Mouse (Mus musculus): Measurements from ENCODE around the gene Cltc.

Gene Cltc

DNA sequence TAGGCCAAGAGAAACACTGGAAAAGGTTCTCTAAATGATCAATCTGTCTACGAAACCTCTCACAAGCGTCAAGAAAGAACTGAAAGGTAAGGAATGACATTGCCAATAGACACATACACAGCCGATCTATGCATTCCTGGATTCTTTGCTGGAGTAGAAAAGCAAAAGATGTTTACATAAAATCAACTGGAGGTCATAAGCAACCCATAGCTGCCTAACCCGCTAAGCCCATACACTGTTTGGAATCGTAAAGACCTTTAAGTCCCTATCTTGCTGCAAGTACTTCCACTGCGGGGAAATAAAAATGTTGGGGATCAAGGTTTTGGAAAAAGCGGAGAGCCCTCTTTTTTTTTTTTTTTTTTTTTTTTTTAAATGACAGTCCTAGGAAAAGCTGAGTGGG lies 74.5 kb downstream of the Cltc start:
- DNase-seq (ENCODE audit: low read depth), result no peak

DNA sequence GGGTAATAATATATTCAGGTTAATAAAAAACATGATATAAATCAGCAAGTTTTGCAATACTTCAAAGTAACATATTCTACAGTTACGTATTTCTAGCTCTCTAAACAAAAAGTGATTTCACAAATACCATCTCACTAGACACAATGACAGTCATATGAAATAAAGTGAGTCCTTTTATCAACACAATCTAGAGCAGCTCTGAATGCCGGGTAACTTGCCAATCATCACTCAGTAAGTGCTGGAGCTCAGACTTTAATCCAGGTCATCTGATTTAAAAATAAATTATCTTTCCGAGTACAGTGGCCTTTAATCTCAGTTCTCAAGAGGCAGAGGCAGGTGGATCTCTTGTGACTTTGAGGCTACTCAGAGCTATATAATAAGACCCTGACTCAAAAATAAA lies 75.9 kb downstream of the Cltc start:
- DNase-seq (ENCODE audit: low read depth), result no peak

DNA sequence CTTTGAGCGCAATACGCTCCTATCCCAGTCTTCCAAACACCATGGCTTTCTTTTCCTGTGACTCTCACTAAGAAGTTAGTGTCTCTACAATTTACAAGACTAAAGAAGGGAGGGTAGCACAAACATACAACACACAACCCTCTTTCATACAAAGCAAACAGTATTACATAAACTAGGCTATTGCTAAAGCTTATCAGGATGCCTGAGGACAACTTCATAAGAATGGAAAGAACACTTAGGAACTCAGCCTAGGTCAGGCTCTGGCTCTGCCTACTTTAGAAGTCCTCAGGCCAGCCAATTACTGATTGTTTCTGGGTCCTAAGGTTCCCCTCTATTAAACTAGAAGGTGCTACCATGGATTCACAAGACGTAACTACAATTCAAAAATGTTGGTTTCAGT lies 76.6 kb downstream of the Cltc start:
- no peak for DNase-seq (ENCODE audit: low read depth)

DNA sequence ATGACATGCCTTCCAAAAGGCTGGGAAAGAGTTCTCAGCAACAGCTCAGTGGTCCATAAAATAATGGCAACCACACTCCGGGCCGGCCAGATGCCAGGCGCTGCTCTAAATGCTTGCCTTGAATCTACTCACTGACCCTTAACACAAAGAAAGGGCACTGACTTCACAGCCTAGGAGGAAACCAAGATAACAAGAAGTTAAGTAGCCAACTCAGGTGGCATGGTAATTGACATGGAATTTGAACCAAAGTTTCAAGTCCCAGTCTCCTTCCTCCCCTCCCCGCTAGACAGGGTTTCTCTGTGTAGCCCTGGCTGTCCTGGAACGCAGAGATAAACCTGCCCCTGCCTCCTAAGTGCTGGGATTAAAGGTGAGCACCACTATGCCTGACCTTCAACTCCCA lies 78.4 kb downstream of the Cltc start:
- DNase-seq (ENCODE audit: low read depth), result no peak

DNA sequence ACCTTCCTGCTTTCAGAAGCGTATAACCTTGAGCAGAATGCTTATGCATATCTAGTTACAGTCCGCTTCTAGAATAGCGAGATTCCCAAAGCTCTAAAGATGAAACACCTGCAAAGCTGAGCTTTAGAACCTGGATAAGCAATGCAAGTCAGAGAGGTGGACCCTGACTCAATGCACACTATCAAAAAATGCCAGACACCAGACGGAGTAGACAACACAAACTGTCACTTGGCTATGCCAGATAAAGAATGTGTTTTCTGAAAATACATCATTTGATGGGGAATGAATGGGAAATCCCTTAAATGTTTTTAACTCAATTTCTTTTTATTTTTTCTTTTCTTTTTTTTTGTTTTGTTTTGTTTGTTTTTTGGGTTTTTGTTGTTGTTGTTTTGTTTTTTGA lies 81.8 kb downstream of the Cltc start:
- DNase-seq (ENCODE audit: low read depth), result no peak

DNA sequence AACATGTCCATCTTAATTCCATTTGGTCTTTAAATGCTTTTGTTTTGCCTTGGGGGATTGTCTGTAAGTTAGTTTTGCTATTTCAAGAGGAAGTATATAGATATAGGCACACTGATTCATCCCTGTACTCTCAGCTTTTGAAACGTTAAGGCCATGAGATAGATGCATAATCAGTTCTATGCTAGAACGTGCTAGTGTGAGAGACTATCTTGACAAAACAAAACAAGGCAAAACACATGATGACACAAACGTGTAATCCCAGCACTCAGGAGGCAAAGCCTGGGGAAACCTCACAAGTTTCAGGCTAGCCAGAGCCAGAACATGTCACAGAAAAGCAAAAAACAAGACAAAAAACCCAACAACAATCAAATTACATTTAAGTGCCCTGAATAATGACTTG lies 84.6 kb downstream of the Cltc start:
- no peak for DNase-seq (ENCODE audit: low read depth)

DNA sequence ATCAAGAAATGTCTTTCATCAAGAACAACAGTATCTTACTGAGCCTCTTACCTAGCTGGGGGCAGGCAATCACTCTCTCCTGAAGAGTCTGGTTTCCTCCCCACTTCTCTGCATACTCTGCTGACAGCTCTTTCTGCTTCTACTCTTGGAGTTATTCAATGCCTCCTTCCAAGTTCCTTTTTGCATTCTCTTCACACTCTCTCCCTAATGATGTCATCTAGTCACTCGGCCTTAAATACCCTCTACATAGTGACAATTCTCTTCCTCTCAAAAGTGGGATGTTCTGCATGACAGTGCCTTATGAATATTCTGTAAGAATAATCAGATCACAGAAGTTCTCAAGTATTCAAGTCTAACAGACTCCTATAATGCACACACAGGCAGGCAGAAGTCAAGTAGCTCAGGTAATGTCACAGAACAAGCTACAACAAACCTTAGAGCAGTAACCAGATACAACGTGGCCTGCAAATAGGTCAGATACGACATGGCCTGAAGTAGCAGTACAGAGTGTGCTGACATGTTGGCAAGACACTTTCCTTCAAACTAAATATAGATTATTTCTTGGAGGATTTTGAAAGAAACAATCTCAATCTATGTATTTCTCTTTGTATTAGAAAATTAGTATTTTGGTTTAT lies 86.2 kb downstream of the Cltc start:
- no peak for DNase-seq (ENCODE audit: low read depth)

DNA sequence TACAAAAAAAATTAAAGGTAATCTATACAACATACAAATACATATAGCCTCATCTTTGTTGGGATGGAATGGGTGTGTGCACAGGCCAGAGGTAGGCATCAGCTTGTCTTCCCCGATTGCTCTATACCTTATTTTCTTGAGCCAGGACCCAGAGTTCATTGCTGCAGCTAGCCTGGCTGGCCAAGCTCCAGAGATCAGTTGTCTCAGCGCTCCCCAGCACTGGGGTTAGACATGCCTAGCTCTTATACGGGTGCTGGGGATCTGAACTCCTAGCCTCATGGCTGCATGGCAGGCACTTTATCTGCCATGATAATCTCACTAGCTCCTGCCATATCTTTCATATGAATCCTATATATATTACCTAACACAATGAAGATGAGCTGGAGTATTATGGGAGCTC lies 89.2 kb downstream of the Cltc start:
- no peak for DNase-seq (ENCODE audit: low read depth)

DNA sequence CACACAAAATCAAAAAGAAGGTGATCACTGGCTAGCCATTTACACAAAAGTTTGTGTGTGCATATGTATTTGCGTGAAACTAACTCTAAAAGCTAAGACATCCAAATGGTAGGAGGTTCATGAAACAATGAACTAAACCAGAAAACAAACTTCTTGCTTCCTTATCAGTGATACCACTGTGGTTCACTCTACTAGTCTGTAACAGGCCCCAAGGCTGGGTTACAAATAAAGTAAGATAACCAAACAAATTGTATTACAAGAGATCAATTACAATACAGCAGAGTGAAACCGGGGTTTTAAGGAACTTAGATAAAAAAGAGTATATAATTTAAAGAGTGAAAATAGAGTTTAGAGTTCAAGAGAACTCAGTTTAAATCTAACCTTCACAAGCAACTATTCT lies 89.8 kb downstream of the Cltc start:
- no peak for DNase-seq (ENCODE audit: low read depth)

DNA sequence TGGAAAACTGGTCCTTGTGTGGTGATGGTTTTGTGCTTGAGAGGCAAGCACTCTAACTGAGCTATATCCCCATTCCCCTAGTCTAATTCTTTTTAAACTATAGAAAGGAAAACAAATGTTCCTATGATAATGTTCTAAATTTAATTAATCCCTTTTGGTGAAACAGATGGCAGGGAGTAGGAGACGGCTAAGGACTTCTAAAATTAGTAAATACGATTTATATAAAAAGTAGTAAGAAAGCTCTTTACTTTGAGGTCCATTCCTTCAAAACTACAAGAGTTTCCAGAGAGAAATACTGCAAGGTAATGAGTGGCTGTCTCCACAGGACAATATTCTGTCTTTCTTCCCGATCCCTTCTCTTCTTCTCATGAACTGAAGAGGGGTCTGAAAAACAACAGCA lies 93.0 kb downstream of the Cltc start:
- DNase-seq (ENCODE audit: low read depth), result no peak

DNA sequence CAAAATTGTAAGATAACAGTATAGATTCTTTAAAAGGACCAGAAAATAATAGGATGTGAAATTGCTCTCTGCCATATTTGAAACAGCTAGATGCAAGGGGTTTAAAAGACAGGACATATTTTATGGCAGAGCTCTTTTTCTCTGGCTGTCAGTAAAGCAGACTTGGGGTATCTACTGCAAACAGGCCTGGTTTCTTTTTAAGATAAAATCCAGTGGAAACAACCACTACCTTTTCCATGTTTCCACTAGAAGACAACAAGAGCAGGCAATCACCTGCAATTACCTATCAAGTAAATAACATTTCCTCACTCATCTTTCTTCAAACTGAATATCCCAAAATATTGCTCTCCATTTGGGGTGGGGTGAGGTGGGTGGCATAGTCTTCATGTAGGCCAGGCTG lies 93.4 kb downstream of the Cltc start:
- no peak for DNase-seq (ENCODE audit: low read depth)

DNA sequence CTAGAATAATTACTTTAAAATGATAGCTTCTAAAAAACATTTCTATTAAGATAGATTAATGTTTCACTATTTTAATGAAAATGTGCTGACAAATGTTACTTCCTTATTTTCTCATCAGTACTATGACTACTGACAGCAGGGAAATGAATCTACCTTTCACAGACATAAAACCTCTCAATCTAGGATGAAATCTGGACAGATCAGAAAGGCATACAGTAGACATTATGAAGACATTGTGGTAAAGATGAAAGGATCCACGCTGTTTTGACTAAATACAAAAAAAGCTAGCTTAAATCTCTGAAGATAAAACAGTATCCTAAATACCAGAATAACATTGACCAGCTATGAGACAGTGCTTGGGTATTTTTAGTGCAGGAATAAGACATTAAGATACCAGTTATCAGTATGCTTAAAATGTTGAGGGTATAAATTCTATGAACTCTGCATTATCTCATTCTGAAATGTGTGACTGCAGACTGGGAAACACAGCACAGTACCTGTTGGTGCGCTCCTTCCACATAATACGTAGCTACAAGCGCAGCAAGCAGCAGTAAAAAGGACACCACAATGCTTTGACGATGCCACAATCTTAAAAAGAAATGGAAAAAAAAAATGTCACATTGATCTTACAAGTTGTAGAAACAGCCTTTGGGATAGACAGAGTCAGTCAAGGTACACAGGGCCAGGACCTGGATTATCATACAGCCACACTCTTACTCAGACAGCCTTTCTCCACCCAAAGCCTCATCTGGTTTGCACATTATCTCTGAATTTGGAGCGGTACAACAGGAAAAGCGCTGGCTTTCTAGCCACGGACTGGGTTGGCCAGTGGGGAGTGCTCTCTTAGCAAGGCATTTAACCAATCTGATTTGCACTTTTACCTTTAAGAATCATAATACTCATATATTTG lies 94.1 kb downstream of the Cltc start:
- DNase-seq (ENCODE audit: low read depth), result no peak

DNA sequence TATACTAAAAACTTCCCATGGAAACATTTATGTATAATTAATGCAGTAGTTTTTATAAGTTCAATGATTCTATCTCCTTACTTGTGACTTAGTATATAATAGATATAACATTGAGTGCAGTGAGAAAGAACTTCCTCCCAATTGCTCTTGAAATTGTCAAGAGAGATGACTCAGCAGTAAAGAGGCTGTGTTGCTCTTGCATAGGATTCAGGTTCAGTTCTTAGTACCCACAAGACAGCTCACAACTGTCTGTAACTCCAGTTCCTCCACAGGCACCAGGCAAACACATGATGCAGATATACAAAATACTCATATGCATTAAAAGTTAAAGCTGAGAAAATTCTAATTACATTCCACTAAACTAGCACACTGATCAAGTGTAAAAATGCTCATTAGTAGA lies 99.5 kb downstream of the Cltc start:
- DNase-seq (ENCODE audit: low read depth), result no peak

DNA sequence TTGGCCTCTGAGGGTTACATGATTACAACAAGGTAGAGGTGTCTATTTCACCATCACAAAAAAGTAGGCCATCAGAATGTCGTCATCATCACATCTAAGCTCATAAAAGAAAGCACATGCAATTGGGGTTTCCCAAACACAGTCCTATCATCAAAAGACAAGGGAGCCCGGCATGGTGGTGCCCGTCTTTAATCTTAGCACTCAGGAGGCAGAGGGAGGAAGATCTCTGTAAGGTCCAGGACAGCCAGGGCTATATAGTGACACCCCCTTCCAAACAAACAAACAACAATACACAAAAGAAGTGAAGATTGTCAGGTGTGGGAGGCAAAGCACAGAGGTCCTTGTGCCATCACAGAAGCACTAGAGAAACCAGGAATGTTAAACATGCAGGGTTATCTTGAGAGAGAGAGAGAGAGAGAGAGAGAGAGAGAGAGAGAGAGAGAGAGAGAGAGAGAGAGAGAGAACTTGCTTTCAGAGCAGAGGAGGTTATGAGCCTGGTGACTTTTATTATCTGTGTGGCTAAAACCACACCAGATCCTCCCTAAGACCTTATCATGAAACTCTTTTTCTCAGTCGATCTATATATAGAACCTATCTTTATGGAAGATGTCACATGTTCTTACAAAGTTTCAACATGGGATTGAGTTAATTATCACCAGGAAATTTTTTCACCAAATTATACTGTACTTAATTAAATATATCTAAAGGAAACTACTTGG lies 100.4 kb downstream of the Cltc start:
- no peak for DNase-seq (ENCODE audit: low read depth)

DNA sequence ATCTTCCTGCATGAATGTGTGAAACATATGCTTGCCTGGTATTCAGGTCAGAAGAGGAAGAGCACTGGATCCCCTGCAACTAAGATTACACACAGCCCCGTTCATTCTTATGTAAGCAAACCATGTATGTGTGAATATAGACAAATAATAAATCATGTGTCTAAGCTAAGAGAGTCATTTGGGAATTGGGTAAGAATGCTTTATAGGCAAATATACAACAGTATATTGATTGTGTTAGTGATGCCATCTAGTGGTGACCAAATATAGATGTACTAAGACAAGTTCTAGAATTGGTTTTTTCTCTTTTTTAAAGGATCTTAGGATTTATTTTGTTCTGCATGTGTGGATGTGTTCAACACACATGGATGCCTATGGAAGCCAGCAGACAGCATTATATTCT lies 101.7 kb downstream of the Cltc start:
- no peak for DNase-seq (ENCODE audit: low read depth)

DNA sequence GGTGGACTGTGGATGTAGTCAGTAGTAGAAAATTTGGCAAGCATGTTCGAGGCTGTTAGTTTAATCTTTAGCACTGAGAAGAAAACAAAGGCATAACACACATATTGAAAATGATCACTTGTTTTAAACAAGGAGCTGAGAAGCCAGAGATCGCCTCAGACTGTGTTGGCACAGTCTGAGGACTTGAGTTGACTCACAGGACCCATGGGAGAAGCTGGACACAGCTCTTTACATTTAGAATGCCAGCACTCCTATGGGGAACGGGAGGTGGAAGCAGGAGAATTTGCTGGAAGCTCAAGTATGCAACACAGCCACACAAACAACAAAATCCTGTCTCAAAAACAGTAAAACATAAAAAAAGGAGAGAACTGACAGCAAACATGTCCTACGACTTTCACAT lies 103.3 kb downstream of the Cltc start:
- no peak for DNase-seq (ENCODE audit: low read depth)

DNA sequence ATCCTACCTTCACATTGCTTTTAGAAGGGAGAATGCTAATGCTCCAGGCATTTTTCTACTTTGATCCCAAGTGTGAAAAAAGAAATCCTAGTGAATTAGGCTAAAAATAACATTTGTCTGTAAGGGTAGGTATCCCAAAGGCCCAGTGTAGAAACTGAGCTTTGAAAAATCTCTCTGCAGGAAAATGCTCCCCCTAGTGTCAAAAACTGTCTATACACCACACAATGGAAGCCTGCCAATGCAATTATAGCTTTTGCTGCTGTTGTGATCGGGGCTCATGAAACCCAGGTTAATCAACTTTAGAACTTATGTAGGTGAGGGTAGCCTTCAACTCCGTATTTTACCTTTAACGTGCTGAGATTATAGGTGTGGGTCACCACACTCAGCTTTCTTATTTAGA lies 103.9 kb downstream of the Cltc start:
- peak; percentile 72 for DNase-seq (ENCODE audit: low read depth)

DNA sequence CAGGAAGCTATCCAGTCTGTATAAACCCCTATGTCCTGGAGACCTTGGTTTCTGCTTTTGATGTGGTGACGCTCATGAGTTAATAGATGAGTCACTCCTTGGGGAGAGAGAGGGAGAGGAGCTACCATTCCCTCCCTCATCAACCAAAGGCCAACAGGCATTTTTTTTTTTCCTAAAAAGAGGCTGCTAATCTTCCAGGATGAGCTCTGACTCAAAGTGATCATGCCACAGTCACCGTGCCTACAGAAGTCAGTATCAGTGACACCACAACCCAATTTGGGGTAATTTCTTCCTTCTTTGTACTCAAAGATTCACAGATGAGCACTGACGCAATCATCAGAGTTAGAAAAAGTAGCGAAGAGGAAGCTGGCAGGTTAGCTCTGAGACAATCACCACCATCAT lies 104.8 kb downstream of the Cltc start:
- peak; percentile 53 for DNase-seq (ENCODE audit: low read depth)

DNA sequence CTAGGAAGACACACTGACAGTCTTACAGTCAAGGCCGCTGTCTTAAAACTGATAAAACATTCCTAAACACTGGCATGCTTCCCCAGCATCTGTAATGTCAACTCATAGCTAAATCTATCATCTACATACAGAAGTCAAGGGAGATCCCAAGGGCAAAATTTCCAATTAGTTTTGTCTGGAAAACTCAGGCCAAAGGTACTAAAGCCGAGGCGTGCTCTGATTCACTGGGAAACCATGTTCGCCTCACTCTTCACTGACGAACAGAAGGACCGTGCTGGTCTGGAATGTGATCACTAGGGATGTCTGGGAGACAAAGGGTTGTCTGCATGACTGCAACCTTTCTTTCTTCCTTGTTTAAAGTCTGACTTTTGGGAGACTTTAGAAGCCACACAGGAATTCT lies 106.7 kb downstream of the Cltc start:
- DNase-seq (ENCODE audit: low read depth), result no peak

DNA sequence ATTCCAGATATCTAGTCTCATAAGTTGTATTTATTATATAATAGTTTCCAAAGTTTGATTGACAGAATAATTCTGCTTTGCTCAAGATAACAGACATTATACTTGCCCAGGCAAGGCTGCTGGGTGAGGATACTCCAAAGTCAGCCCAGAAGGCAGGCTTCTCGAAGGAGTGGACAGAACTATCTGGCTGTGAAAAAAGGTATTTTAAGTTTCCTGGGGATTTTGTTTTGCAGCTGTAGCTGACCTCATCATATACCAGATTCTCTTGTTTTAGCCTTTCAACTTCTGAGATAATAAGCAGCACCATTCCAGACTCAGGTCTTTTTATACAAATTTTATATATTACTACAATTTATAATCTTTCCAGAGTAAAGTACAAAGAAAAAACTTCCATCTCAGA lies 107.8 kb downstream of the Cltc start:
- no peak for DNase-seq (ENCODE audit: low read depth)

DNA sequence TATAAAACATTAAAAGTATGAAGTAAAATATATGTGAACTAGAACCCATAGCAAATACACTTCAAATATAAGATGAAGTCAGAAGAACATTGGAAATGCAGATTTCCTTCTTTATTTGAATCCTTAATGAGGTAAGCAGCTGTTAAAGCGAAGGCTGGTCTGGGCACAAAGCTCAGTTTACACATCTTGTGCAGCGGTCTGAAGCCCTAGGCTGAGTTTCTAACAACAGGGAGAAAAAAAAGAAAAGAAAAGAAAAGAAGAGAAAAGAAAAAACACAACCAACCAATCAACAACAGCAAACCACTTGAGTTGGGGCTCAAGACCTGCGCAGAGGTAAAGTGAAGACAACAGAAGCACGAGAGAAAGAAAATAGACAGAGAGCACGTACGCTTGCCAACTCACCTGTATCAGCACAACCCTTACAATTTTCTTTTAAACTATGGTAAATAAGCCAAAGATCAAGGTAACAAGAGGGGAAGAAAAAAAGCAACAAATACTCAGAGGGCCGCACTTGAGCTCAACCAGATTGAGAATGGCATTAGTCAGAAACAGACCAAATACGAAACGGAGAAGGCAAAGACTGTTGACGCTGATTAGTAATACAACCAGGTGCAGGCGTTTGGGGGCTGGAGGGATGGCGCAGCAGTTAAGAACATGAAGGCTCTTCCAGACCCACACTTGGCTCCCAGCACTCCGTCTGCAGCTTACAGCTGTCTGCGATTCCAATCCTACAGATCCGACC lies 109.5 kb downstream of the Cltc start:
- no peak for DNase-seq (ENCODE audit: low read depth)

DNA sequence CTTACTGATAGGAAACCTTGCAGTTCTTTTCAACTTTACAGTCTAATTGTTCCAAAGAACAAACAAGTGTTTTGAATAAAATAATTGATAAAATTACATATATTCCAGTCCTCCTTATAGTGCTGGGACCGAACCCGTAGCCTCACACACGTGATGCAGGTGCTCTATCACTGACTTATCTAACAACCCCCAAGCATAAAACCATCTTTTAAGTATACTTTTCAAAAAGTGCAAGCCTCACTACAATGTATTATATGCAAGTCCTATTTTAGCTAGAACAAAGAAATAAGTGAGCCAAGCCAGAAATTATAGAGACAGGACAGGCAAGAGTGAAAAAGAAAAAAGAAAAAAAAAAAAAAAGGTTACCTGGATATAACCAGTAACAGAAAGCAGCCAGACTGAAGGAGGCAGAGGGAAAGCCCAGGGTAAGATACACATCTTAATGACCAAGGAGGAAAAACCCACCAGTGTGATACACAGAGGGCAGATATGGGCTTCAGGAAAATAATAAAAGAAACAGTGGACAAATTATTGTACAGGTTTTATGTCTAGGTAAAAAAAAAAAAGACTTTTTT lies 110.4 kb downstream of the Cltc start:
- DNase-seq (ENCODE audit: low read depth), result no peak
